In genomic region chr7:112012102-112012501, GRCm38 (mm10) we compare ENCODE assay signal across 8 mouse cellular contexts. TPM values are rescaled to one million over a fixed set of nuclear protein-coding genes. Genes with fewer than 3 reads are reported as not detected.
A peak's percentile ranks its signal among the peaks of the same experiment; 100 is the strongest.
DNase-seq lines count a peak whose midpoint lies in the region.

No protein-coding gene starts in this region.

- intact Hi-C loops in heart, postnatal 36 days (cut with DNase I): no loop called here

- peak; percentile 12 to 52 for DNase-seq in adrenal gland, adult (ENCODE audit: inconsistent age in 2 of 2, low spot score in 1 of 2)
- DNase-seq in adrenal gland, postnatal 4 days (ENCODE audit: low spot score in 2 of 2): no peak
- DNase-seq in urinary bladder, postnatal 14 days (ENCODE audit: low spot score): peak; percentile 67
- DNase-seq in urinary bladder, postnatal 10 days (ENCODE audit: low spot score): no peak
- peak; percentile 48 to 62 for DNase-seq in heart, postnatal 36 days
- DNase-seq in right cerebral cortex, postnatal 14 days: peak; percentile 17
- DNase-seq in embryo, embryonic 10.5 days (ENCODE audit: low spot score): no peak
- no peak for DNase-seq in natural killer cell, adult 2 months (ENCODE audit: low spot score in 2 of 2)

RNA-seq across cellular contexts. Expression of gene Usp47, which starts 11.2 kb away (rescaled TPM):
- total RNA-seq in adrenal gland, postnatal 4 days (2021): 10 to 100 TPM; 80.7 to 82.2 TPM
- 10 to 100 TPM; 80.2 to 81.2 TPM for total RNA-seq in heart, postnatal 36 days (2021)

Comparison
In these comparisons a context has a peak if more than half of its experiments do, and no peak if none do; other contexts are left out.
1. DNase-seq: peak in adrenal gland, adult (2 of 2), urinary bladder, postnatal 14 days (single experiment), heart, postnatal 36 days (2 of 2) and right cerebral cortex, postnatal 14 days (single experiment); none in adrenal gland, postnatal 4 days (0 of 2), urinary bladder, postnatal 10 days (single experiment), embryo, embryonic 10.5 days (single experiment) and natural killer cell, adult 2 months (0 of 2).